Mouse (Mus musculus): Measurements from ENCODE around the gene Rassf5. TPM values are rescaled to one million over a fixed set of nuclear protein-coding genes. Genes with fewer than 3 reads are reported as not detected.

The Rassf5 gene
- 1 to 10 TPM; 2.2 to 4.4 TPM for total RNA-seq (2021)
- long read RNA-seq, experiment 1, partial matches to known transcripts = 1 of 3 reads
- long read RNA-seq, experiment 1, other reads (novel, unspliced or antisense) = 0 of 3 reads
- long read RNA-seq, experiment 2, partial matches to known transcripts = 0 of 2 reads
- long read RNA-seq, experiment 2, other reads (novel, unspliced or antisense) = 0 of 2 reads

GRCm38 (mm10) chr1:131245089-131245856 lies at the start of gene Rassf5:
Gene Rassf5 (minus strand): TSS chr1:131245258.
- DNase-seq = peak; percentile 80 to 83

- DNase-seq = no peak
Measured at GRCm38 (mm10) chr1:131293922-131294250, 48.8 kb upstream of the Rassf5 start.

DNA sequence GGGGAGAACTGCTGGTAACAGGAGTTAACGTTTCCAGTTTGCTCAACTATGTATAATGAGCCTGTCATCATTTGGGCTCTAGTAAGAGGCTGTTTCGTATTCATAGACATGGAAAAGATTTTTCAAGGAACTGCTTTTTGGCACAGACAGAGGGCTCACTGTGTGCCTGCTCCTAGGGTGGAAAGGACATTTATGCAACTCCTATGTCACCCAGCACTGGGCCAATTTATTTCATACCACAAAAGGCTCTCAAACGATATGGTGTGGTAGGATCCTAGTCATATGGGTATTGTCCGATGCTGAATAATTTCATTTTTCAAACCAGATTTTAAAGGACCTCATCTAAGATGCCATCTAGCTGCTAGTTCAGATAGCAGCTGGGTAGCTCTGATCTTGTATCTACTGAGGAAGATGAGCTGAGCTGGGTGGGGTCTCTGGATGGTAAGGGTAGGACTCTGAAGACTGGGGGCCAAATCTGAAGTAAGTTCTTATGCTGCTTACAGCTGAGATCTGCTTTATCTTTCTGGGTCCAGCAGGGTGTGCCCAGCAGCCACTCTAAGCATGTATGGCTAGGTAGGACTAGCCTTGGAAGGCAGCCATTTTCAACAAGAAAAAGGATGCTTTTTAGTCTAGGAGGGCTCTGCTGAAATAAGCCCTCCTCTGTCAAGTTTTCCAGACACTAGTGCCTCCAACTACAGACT lies 48.3 kb upstream of the Rassf5 start:
- no peak for DNase-seq

DNA sequence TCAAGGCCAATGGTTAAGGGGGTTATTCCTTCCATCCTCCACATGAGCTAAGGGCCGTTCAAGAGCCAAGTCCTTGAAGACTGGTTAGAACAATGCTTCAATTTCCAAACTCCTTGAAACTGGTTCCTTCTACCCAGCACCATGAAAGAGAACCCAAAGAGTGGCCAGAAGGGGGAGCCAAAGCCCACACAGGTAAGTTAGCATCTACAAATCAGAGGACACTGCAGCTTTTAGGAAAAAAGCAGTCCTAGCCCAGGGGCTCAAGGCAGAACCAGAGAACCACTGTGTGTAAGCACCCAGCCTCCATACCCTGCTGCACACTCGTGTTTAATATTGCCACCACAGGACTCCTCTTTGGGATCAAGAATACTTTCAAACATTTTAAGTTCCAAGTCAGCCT lies 45.6 kb upstream of the Rassf5 start:
- peak; percentile 56 to 78 for DNase-seq

DNA sequence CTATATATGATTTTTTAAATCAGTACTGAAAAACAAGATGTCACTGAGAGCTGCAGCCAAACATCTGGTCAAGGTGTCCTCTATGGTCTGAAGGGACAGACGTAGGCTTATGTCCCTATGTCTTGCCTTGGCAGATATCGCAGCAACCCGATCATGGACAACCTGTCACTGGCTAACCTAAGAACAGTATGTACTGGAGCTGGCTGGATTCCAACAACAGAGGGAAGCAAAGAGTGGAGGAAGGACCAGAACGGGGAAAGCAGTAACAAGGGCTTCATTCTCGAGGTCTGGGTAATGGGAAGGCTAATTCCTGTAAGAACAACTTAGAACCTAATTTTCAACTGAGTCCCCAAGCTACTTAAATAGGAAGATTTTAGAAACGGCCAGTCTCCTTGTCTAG lies 43.9 kb upstream of the Rassf5 start:
- no peak for DNase-seq

GRCm38 (mm10) chr1:131287267-131287666 lies 42.2 kb upstream of the Rassf5 start:
- DNase-seq = no peak

DNA sequence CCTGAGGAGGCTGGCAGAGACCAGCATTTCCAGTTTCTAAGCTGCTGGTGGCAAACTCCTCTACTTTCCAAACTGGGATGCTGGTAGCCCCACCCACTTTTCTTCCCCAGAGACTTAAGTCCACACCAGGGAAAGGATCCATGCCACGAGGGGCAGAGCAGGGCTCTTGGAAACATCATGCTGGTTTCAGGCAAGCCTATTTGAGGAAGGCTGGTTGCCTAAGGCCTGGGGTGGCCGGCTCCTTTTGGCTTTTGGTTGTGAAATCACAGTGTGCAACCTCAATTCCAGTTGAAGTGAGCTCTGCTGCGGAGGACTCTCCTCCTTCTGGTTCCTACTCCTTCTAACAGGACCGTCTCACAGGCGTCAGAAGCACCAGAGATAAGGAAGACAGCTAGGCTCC lies 41.7 kb upstream of the Rassf5 start:
- DNase-seq = peak; percentile 22 to 29

DNA sequence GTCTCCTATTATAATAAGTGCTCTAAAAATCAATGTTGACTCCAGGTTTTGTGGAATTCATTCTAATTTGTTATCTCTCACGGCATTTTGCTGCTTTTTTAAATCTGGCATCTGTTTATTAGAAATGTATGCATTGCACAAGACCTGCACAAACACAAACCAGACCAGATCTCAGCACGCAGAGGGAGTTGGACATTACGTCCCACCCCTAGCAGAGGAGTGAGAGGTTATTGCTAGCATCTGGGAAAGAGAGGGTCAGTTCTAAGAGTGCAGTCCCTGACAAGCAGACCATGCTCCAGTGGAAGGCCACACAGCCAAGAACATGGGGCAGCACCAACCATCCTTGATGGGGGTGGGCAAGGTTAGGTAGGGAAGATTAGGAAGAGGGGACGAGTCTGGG lies 39.6 kb upstream of the Rassf5 start:
- no peak for DNase-seq

DNA sequence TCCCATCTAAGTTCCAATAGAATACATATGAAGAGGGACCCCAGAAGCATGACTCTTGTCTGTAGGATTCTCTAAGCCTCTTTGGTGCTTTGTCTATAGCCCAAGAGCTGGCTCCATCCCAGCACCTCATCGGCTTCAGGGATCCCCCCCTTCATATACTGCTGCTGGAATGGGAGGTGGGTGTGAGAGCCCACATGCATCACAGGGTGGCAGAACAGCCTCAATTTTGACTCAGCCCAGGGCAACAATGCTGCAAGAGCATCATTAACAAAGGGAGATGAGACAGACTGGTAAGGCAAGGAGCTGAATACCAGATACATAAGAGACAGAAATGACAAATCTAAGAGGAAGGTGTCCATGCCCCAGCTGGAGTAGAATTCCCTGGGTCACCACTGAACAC lies 39.1 kb upstream of the Rassf5 start:
- no peak for DNase-seq

DNA sequence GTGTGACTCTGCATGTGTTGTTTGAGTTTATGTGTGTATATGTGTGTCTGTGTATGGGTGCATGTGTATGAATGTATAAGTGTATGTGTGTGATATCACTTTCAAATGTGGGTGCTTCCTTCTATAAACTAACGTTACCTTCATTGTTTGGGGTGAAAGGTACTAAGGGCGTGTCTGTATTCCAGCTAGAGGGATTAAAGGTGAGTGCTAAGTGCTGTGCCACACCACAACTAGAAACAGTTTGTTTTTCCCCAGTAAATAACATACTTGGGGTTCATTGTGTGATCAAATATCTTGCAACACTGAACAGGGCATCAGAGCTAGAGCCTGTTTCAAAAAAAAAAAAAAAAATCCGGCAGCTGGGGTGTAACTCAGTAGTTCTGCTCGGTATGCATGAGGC lies 36.7 kb upstream of the Rassf5 start:
- no peak for DNase-seq

DNA sequence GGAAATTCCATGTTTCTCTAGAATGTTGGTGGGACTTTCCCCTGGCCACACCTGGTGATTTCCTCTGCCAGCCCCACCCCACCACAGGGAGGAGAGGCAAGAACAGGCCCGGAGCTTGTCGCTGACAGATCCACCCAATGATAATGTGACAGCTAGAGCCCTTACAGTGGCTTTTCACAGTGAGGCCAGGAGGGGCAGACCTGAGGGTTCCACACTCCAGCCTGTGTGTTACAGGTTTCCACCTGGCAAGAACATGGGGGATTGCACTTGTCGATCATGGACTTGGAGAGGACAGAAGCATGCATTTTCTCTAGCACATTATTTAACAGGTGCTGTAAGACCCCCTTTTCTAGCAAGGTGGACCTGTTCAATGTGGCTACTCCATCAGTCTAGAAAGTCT lies 35.2 kb upstream of the Rassf5 start:
- DNase-seq = no peak

DNA sequence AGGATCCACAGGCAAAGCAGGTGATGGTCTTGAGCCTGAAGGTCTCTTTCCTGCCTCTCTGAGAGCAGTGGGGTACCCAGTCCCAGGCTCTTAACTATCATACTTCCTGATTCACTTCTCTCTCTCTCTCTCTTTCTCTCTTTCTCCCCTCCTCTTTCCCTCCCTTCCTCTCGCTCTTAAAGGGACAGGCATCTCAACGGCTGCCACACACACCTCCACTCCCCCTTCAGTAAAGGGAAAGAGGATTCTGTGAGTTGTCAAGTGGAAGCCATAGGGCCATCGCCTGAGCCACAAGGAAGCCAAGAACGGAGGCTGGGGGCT lies 34.4 kb upstream of the Rassf5 start, which contains the start of gene Ikbke:
Ikbke (minus strand) TSS at position 151 of the 321 bp plus-strand sequence.
- no peak for DNase-seq

DNA sequence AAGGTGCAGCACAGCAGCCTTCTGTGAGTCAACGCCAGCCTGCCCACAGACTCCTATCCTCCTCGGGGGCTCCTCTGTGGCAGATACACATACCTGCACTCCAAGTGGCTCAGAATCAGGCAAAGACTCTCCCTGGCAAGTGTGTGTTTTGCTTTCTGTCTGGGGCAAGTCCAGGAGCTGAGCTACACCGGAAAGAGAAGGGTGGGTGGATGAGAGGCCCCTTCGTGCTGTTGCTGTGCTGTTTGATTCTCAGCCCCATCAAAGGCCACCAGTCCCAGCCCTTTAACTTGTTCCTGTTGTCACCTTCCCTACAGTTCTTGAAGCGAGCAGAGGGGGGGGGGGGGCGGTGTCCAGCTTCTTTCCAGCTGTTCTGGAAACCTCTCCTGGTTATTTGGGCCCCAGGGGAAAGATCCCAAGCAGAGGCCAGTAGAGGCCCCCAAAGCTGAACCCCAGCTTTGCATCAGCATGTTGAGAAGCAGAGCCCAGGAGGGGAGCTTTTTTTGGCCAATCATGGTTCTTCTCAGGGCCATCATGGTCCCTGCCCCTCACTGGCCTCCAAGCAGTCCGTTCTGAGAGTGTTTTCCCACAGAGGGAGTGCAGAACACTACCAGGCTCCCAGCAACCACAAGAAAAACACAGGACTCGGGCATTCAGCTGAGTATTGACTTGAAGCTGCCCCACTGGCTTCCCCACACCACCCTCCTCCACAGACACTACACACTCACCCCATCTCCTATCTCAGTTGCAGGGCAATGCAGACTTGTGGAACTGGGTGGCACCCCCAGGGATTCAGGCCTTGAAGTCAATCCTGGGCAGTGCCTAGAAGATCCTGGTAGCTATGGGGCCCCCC lies 33.8 kb upstream of the Rassf5 start:
- DNase-seq = peak in 1 of 2 experiments; percentile 35

- DNase-seq = peak in 1 of 2 experiments; percentile 34
Measured at GRCm38 (mm10) chr1:131276831-131277230, 31.8 kb upstream of the Rassf5 start.

GRCm38 (mm10) chr1:131275577-131275976 lies 30.5 kb upstream of the Rassf5 start:
- no peak for DNase-seq

GRCm38 (mm10) chr1:131274725-131275539 lies 29.9 kb upstream of the Rassf5 start:
- DNase-seq = no peak

DNA sequence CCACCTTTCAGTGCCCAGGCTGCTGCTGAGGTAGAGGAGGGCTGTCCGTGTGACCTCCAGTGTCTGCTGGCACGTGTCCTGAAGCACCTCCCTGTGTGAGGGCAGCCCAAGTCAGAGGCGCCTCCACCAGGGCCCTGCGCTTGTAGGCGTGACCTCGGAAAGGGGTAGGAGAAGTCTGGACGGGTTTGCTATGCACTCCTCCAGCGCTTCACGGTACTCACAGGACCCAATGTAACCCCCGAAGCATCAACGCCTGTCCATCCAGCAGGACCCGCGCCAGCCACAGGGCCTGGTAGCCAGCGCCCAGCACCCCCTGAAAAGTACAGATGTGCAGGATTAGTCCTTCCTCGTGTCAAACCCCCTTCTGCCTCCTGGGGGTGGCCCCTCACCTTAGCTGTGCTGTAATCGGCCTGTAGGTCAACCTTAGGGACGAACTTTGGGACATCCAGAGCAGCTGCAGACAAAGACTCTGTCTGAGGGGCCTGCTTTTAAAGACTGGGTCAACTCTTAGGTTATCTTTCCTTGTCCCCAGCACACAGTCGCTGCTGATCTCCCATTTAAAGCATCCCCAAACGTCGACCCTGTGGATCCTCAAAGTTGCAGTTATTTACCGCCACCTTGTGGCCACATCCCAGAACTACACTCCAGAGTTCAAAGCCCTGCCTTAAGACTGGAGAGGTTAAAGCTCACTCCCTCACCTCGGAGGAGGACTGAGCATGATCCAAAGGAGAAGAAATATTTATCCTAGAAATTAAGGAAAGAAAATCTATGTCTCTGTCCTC lies 24.9 kb upstream of the Rassf5 start:
- DNase-seq = peak; percentile 44 to 81

GRCm38 (mm10) chr1:131268776-131269175 lies 23.7 kb upstream of the Rassf5 start:
- no peak for DNase-seq

- no peak for DNase-seq
Measured at GRCm38 (mm10) chr1:131263905-131264304, 18.8 kb upstream of the Rassf5 start.

GRCm38 (mm10) chr1:131260309-131260656 lies 15.2 kb upstream of the Rassf5 start:
- DNase-seq = peak; percentile 52 to 87

All from heart, adult 18-20 months (tissue).